8 mouse cellular contexts compared by ENCODE assay signal in the genomic region with DNA sequence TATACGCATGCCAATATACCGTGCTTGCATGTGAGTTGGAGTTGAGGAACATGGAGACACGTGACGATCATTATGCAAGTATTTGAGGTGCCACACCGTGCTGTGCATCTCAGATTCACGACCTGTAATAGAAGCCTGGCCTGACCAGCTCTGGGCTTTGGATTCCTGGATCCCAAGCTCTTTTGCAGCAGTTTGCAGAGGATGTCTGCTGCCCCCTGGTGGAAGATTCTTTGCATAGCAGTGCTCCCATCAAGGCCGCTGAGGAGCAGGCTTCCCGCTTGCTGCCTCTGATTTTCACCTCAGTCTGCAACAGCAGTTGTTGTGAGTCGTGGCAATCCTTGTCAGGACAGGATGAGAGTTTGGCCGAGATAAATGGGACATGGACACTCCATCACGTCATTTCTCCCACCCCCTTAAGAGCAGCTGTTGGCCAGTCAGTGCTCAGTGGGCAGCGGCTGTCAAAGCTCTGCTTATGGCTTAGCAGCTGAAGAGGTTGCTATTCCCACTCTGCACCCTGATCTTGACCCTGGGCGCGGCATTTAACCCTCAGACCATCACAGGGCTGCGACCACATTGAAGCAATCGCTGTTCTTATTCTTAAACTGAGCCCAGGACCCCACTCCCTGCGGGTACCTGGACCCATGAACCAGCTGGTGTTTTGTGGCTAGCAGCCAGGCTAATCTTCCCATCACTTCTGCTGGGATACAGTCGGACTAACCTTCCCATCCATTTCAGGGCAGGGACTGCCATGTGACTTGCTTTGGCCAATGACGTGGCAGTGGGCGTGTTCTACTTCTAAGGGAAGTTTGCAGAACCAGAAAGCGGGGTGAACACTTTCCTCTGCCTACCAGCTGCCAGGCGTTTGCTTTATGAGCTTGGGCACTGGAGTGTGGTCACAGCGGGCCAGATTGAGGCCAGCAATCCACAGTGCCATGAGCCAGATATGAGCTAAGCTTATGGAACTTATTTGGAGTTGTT.
DNase-seq lines count a peak whose midpoint lies in the region; ATAC-seq and TF ChIP-seq lines count a peak whose summit lies in the region.

No protein-coding gene starts in this region.

- no peak overlapping the region for H3K27ac ChIP-seq in ES-E14 (ENCODE audit: insufficient read depth, low read depth, low read length, poor library complexity, severe bottlenecking)
- peak overlapping the region; percentile 75 for H3K27ac ChIP-seq in forebrain, embryonic 15.5 days (replicated peaks)
- no peak overlapping the region for H3K27ac ChIP-seq in liver, postnatal 0 days (ENCODE audit: low read depth)
- H3K27ac ChIP-seq in neural tube, embryonic 15.5 days (replicated peaks): peak overlapping the region; percentile 60; the same call in 1 of the 2 replicates
- H3K27ac ChIP-seq in thymus, adult 2 months (ENCODE audit: control insufficient read depth, insufficient read depth, low read length): no peak overlapping the region

- no peak for TF ChIP-seq EP300 in liver, postnatal 0 days (IDR thresholded peaks at IDR 0.05; ENCODE audit: low read depth)

- no peaks in the 10 kb centered on the region for H3K36me3 ChIP-seq in ES-E14 (ENCODE audit: control insufficient read depth, insufficient read depth, low read length, poor library complexity, severe bottlenecking)
- H3K36me3 ChIP-seq in forebrain, embryonic 15.5 days: no peaks in the 10 kb centered on the region
- H3K36me3 ChIP-seq in liver, postnatal 0 days (replicated peaks; ENCODE audit: insufficient read depth, low read length): no peaks in the 10 kb centered on the region
- H3K36me3 ChIP-seq in neural tube, embryonic 15.5 days: no peaks in the 10 kb centered on the region
- H3K36me3 ChIP-seq in thymus, adult 2 months (ENCODE audit: control insufficient read depth, insufficient read depth, low read length): no peaks in the 10 kb centered on the region

- peak; percentile 51 for ATAC-seq in forebrain, embryonic 15.5 days (replicated peaks)
- peak; percentile 65 for ATAC-seq in liver, postnatal 0 days
- peak; percentile 55; the same call in 1 of the 2 replicates for ATAC-seq in neural tube, embryonic 15.5 days (ENCODE audit: low FRiP score)

- H3K4me1 ChIP-seq in ES-E14 (ENCODE audit: control insufficient read depth in 2 of 2, insufficient read depth in 2 of 2, low read length in 2 of 2, poor library complexity in 1 of 2): no peaks in the 10 kb centered on the region; a peak in 1 of 4 replicates
- H3K4me1 ChIP-seq in forebrain, embryonic 15.5 days: peaks cover 44% of the 10 kb centered on the region
- no peaks in the 10 kb centered on the region for H3K4me1 ChIP-seq in liver, postnatal 0 days (ENCODE audit: insufficient read depth)
- H3K4me1 ChIP-seq in neural tube, embryonic 15.5 days: peaks cover 37% of the 10 kb centered on the region
- H3K4me1 ChIP-seq in thymus, adult 2 months (replicated peaks; ENCODE audit: control insufficient read depth, insufficient read depth, low read length): no peaks in the 10 kb centered on the region

- H3K9ac ChIP-seq in ES-E14 (ENCODE audit: insufficient read depth, low read depth, low read length, poor library complexity, severe bottlenecking): no peak overlapping the region
- no peak overlapping the region for H3K9ac ChIP-seq in forebrain, embryonic 15.5 days (replicated peaks)
- no peak overlapping the region for H3K9ac ChIP-seq in liver, postnatal 0 days (replicated peaks)
- no peak overlapping the region; the same call in 1 of the 2 replicates for H3K9ac ChIP-seq in neural tube, embryonic 15.5 days (replicated peaks)

- DNase-seq in ES-E14 (ENCODE audit: low read depth, low spot score): peak; percentile 81
- DNase-seq in cerebellum, adult 18-20 months: peak; percentile 86 to 88
- DNase-seq in heart, postnatal 36 days: peak; percentile 79 to 81
- peak; percentile 89 for DNase-seq in layer of hippocampus, adult 11-12 months (ENCODE audit: low spot score)
- DNase-seq in liver, postnatal 0 days: peak; percentile 78
- peak; percentile 52 for DNase-seq in thymus, adult 2 months

- peak; percentile 95 for TF ChIP-seq CTCF in liver, postnatal 0 days (IDR thresholded peaks at IDR 0.05; ENCODE audit: low read depth)
- peak; percentile 75; the same call in 1 of the 2 replicates for TF ChIP-seq CTCF in thymus, adult 2 months (IDR thresholded peaks at IDR 0.05; ENCODE audit: borderline replicate concordance, control insufficient read depth, extremely low read depth, insufficient read depth, low read length, poor library complexity)

- H3K27me3 ChIP-seq in forebrain, embryonic 15.5 days: no peaks in the 10 kb centered on the region
- peaks cover 8% of the 10 kb centered on the region for H3K27me3 ChIP-seq in liver, postnatal 0 days (ENCODE audit: insufficient read depth, low read length)
- no peaks in the 10 kb centered on the region for H3K27me3 ChIP-seq in neural tube, embryonic 15.5 days (replicated peaks)
- no peaks in the 10 kb centered on the region for H3K27me3 ChIP-seq in thymus, adult 2 months (ENCODE audit: control insufficient read depth, insufficient read depth, low read length)

- TF ChIP-seq POLR2A in thymus, adult 2 months (IDR thresholded peaks at IDR 0.05; ENCODE audit: control insufficient read depth, extremely low read depth, insufficient read depth, low read length, poor library complexity): no peak

- H3K4me3 ChIP-seq in ES-E14 (ENCODE audit: insufficient read depth in 1 of 2, low read depth in 1 of 2, low read length in 2 of 2, poor library complexity in 1 of 2, severe bottlenecking in 1 of 2): peak overlapping the region; percentile 6 to 42; a peak in 2 of 4 replicates
- H3K4me3 ChIP-seq in forebrain, embryonic 15.5 days: peak overlapping the region; percentile 6
- no peak overlapping the region for H3K4me3 ChIP-seq in liver, postnatal 0 days (ENCODE audit: low read depth, low read length)
- H3K4me3 ChIP-seq in neural tube, embryonic 15.5 days (replicated peaks): no peak overlapping the region
- H3K4me3 ChIP-seq in thymus, adult 2 months (ENCODE audit: control insufficient read depth, insufficient read depth, low read length): no peak overlapping the region

- 8% methylated on average over 23 of the region's 23 CpGs for WGBS in forebrain, embryonic 15.5 days
- WGBS in liver, postnatal 0 days (ENCODE audit: insufficient replicate concordance): 10% methylated on average over 23 of the region's 23 CpGs
- WGBS in neural tube, embryonic 15.5 days: 8% methylated on average over 23 of the region's 23 CpGs
- WGBS in thymus, adult 2 months: 17% methylated on average over 23 of the region's 23 CpGs

- H3K4me2 ChIP-seq in forebrain, embryonic 15.5 days (replicated peaks): peak overlapping the region; percentile 35
- H3K4me2 ChIP-seq in liver, postnatal 0 days (ENCODE audit: low read depth, low read length): no peak overlapping the region
- peak overlapping the region; percentile 36 for H3K4me2 ChIP-seq in neural tube, embryonic 15.5 days

- no peaks in the 10 kb centered on the region for H3K9me3 ChIP-seq in ES-E14 (ENCODE audit: control insufficient read depth, insufficient read depth, low read depth, low read length)
- H3K9me3 ChIP-seq in forebrain, embryonic 15.5 days: no peaks in the 10 kb centered on the region
- H3K9me3 ChIP-seq in liver, postnatal 0 days (ENCODE audit: low read length): no peaks in the 10 kb centered on the region
- no peaks in the 10 kb centered on the region for H3K9me3 ChIP-seq in neural tube, embryonic 15.5 days (replicated peaks)

- intact Hi-C loops in heart, postnatal 36 days (cut with DNase I): loop anchor here (1.0 kb wide), 1 partner anchor 166 kb away; no protein-coding TSS in a partner anchor

- in situ Hi-C loops in ES-E14 (cut with MboI; ENCODE audit: low sequenced_read_pairs in 2 of 2, unreplicated experiment in 2 of 2): no loop called here

TF ChIP-seq in ES-E14, 5 proteins besides CTCF, POLR2A, EP300 and RAD21:
- TF ChIP-seq CHD2 (IDR thresholded peaks at IDR 0.05; ENCODE audit: low read depth, low read length): 0 out of 2 replicates have a peak, but pooled peaks have one; percentile 4
- TF ChIP-seq MAFK (IDR thresholded peaks at IDR 0.05; ENCODE audit: insufficient read depth, low read depth, low read length): no peak
- peak; percentile 22; the same call in 1 of the 2 replicates for TF ChIP-seq ZC3H11A (IDR thresholded peaks at IDR 0.05; ENCODE audit: borderline replicate concordance, low read depth, low read length)

Comparison
In these comparisons a context has a peak if more than half of its experiments do, and no peak if none do; other contexts are left out.
1. H3K27ac ChIP-seq: peak in forebrain, embryonic 15.5 days (single experiment) and neural tube, embryonic 15.5 days (single experiment); none in ES-E14 (single experiment), liver, postnatal 0 days (single experiment) and thymus, adult 2 months (single experiment).
2. H3K4me3 ChIP-seq: peak in ES-E14 (2 of 2) and forebrain, embryonic 15.5 days (single experiment); none in liver, postnatal 0 days (single experiment), neural tube, embryonic 15.5 days (single experiment) and thymus, adult 2 months (single experiment).
3. Peak in every context shown above with its lines, with median percentiles within 50 percentile points of each other: DNase-seq and ATAC-seq.